Mouse (Mus musculus) lung, adult 2 months (tissue): ENCODE results near the gene Ptpn7. TPM values are rescaled to one million over a fixed set of nuclear protein-coding genes. Genes with fewer than 3 reads are reported as not detected.
"Not testable (repeated sequence)": the region's sequence is repeated elsewhere in the genome, so short reads cannot be mapped to it uniquely, and the experiment has no call there.

Experiments
- DNase-seq: peaks from one replicate; pipeline ENCODE4 v3.0.0; 2022
- H3K4me1 ChIP-seq: fragments of 200-500 bp; 2 replicates; pipeline ENCODE4 v1.6.1; 2011; ENCODE audit warnings: low read length; ENCODE audit not compliant: control insufficient read depth, insufficient read depth
- H3K4me3 ChIP-seq: fragments of 200-500 bp; replicated peaks from 2 replicates; pipeline ENCODE3; 2011; ENCODE audit warnings: low read depth, mild to moderate bottlenecking, control low read depth, low read length; ENCODE audit errors: extremely low read depth
- CTCF ChIP-seq: fragments of 200-500 bp; IDR thresholded peaks from 2 replicates; pipeline ENCODE4 v1.5.1; 2011; ENCODE audit warnings: mild to moderate bottlenecking, low read length, control low read depth; ENCODE audit not compliant: insufficient read depth
- POLR2A ChIP-seq: fragments of 200-500 bp; IDR thresholded peaks from 2 replicates; pipeline ENCODE4 v1.6.1; 2011; ENCODE audit warnings: low read depth, mild to moderate bottlenecking, control low read depth, low read length, borderline replicate concordance; ENCODE audit errors: extremely low read depth
- WGBS: fragments of 180-500 bp; shearing (Covaris S2); methylation state at CpG from one replicate; pipeline ENCODE4 v1.1.7; 2018; 5-methylcytosine and 5-hydroxymethylcytosine counted together
- polyA plus RNA-seq: library from polyadenylated mRNA; depleted of rRNA; stranded (reverse); fragments of >200 nt; gene quantifications from 2 replicates; pipeline ENCODE4 v1.2.3, GENCODE M21; 2012

The Ptpn7 gene
- polyA plus RNA-seq, 1 experiment, result 6.9 TPM

DNA sequence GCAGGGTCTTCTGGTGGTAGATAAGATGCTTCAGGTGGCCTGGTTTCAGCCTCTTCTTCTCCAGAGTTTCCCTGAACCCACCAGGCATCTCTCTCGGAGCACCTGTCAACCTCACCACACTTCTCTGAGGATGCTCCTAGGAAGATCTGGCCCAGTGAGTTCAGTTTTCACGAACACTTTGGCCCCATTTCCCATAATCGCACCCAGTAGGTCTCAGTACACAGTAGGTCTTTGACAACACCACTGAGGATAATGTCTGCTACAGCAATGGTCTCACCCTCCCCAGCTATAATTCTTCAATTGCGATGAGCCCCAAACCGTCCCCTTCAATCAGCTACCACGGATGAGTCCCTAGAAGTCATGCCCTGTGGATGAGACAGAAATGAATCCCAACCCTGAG, 35.1 kb upstream of the Ptpn7 start:
- 90% methylated on average over 6 of the region's 6 CpGs for WGBS
- Histone ChIP-seq H3K4me3 (no peak overlapping the region), H3K4me1 (no peaks in the 10 kb centered on the region)
- DNase-seq, result no peak
- TF ChIP-seq CTCF (no peak), POLR2A (no peak)

GRCm38 (mm10) chr1:135098441-135098840, 34.1 kb upstream of the Ptpn7 start:
- WGBS, result 87% methylated on average over 7 of the region's 7 CpGs
- DNase-seq, result no peak

GRCm38 (mm10) chr1:135100400-135100799, 32.1 kb upstream of the Ptpn7 start:
- 49% methylated on average over 7 of the region's 7 CpGs for WGBS
- no peak overlapping the region for H3K4me3 ChIP-seq
- no peaks in the 10 kb centered on the region for H3K4me1 ChIP-seq
- no peak for DNase-seq
- TF ChIP-seq CTCF (no peak), POLR2A (no peak)

More at GRCm38 (mm10) chr1:135098441-135098840, 34.1 kb upstream of the Ptpn7 start:
- Histone ChIP-seq H3K4me3 (no peak overlapping the region), H3K4me1 (no peaks in the 10 kb centered on the region)
- TF ChIP-seq POLR2A, result no peak
- TF ChIP-seq CTCF, result no peak

GRCm38 (mm10) chr1:135105124-135105523, 27.4 kb upstream of the Ptpn7 start, which contains the start of gene Lgr6:
TSS of gene Lgr6 (minus strand) at chr1:135105276.
- 2% methylated on average over 38 of the region's 40 CpGs for WGBS
- Histone ChIP-seq H3K4me1 (no peaks in the 10 kb centered on the region; the same call in 1 of the 2 replicates), H3K4me3 (no peak within 1 kb of the TSS)
- no peak for TF ChIP-seq CTCF
- TF ChIP-seq POLR2A, result no peak
- no peak for DNase-seq

DNA sequence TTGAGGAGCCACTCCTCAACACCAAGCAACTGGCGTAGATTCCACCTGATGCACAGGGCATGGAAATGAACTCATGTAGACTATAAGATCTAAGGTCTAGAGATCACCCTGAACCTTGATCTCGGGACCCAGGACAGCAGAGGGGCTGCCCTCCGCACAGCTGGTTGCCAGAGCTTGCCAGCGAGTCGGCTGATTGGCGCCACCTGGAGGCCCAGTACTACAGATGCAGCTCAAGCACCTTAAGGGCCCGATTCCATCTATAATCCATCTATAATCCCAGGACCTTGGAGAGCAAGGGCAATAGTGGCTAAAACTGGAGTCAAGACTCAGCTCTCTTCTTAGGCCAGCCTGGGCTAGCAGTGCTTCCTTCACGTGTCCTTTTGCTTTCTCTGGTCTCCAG, 26.5 kb upstream of the Ptpn7 start:
- no peaks in the 10 kb centered on the region; the same call in 1 of the 2 replicates for H3K4me1 ChIP-seq
- WGBS, result 2% methylated on average over 8 of the region's 8 CpGs
- no peak for TF ChIP-seq POLR2A
- peak; percentile 71 for TF ChIP-seq CTCF
- H3K4me3 ChIP-seq, result no peak overlapping the region
- DNase-seq, result peak; percentile 64

DNA sequence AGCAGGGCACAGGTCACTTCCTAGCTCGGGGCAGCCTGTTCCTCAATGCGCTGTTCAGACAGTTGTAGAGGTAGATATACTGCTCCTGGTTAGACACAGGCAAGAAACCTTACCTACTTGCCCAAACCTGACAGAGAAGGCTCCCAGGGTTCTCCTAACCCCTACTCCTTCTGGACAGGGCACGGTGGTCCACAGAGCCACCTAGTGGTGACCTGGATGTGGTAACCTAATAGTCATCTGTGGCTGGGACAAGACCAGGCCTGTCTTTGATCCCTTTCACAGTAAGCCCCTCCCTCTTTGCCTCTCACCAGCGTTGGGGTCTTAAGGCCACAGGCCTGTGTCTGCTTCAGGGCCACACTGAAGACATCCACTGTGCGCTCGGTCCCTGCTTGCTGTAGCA, 23.9 kb upstream of the Ptpn7 start:
- peak; percentile 65 for TF ChIP-seq CTCF
- TF ChIP-seq POLR2A, result no peak
- H3K4me1 ChIP-seq, result no peaks in the 10 kb centered on the region; the same call in 1 of the 2 replicates
- WGBS, result 52% methylated on average over 6 of the region's 6 CpGs
- DNase-seq, result no peak
- H3K4me3 ChIP-seq, result no peak overlapping the region

DNA sequence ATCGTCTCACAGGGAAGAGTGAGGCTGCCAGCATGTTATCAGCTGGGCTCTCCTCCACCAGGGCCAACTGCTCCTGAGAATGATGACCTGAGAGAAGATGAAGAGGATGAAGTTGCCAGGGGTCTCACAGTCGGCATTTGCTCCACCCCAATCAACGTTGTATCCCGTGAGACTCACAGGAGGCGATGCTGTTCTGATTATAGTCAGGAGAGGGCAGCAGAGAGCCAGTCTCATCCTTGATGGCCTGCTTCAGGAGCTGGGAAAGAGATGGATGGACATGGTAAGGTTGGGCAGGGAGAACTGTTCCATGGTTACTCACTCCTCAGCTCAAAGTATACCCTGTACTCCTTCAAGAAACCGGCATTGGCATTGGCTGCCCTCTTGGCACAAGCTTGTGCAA, 22.4 kb upstream of the Ptpn7 start:
- 16% methylated on average over 6 of the region's 6 CpGs for WGBS
- TF ChIP-seq POLR2A (no peak), CTCF (peak; percentile 94)
- no peaks in the 10 kb centered on the region; the same call in 1 of the 2 replicates for H3K4me1 ChIP-seq
- peak; percentile 74 for DNase-seq
- H3K4me3 ChIP-seq, result no peak overlapping the region

DNA sequence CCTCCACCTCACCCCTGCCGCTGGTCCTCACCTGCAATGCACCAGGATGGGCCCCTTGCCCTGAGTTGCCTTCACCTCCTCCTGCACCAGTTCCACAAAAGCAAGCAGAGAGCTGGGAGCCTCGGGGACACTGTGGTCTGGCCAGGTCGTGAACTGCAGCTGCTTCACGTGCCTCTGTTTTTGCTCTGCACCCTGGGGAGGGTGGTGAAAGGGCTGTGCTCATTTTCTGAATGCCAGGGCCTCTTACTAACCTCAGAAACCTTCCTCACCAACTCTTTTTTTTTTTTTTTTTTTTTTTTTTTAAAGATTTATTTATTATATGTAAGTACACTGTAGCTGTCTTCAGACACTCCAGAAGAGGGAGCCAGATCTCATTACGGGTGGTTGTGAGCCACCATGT, 21.2 kb upstream of the Ptpn7 start:
- WGBS, result 54% methylated on average over 5 of the region's 5 CpGs
- H3K4me3 ChIP-seq, DNase-seq, H3K4me1 ChIP-seq: not testable (repeated sequence)

- no peaks in the 10 kb centered on the region for H3K4me1 ChIP-seq
- H3K4me3 ChIP-seq, result no peak overlapping the region
- TF ChIP-seq POLR2A, result no peak
- TF ChIP-seq CTCF, result peak; percentile 90
- peak; percentile 36 for DNase-seq
- WGBS, result 7% methylated on average over 8 of the region's 8 CpGs
Measured at GRCm38 (mm10) chr1:135112661-135113060, 19.8 kb upstream of the Ptpn7 start.

GRCm38 (mm10) chr1:135124573-135125363, 7.7 kb upstream of the Ptpn7 start:
- H3K4me3 ChIP-seq, result no peak overlapping the region
- no peak for DNase-seq
- no peaks in the 10 kb centered on the region for H3K4me1 ChIP-seq
- WGBS, result 93% methylated on average over 8 of the region's 8 CpGs
- no peak for TF ChIP-seq CTCF
- TF ChIP-seq POLR2A, result no peak
